Mouse (Mus musculus): ENCODE measurements at regions not wholly inside any gene's neighbourhood (a gene's known extent, or its start where the extent isn't known, plus 50 kb on each side); places are given as distances from the start of the nearest gene placed in this dataset.

DNA sequence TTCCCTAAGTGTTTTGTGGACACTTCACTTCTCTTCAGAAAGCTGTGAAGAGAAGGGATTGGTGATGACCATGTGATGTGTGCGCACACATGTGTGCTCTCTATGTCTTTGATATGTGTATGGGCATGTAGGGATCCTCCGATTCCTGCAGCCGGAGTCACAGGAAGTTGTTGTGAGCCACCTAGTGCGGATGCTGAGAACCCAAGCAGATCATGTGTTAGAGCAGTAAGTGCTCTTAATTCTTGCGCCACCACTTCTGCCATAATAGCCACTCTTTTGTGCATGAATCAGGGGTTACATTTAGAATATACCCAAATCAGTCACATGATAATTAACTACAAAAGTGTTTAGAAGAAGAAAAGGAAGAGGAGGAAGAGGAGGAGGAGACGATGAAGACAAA lies 170.7 kb downstream of the Tmem26 start:
- Histone ChIP-seq H3K9ac (no peak overlapping the region), H3K27ac (no peak overlapping the region), H3K9me3 (no peaks in the 10 kb centered on the region), H3K27me3 (replicated peaks) (no peaks in the 10 kb centered on the region), H3K4me1 (no peaks in the 10 kb centered on the region), H3K4me3 (no peak overlapping the region), H3K36me3 (no peaks in the 10 kb centered on the region), H3K4me2 (replicated peaks) (no peak overlapping the region)
- WGBS: 90% methylated on average over 6 of the region's 6 CpGs
- no peak for ATAC-seq (ENCODE audit: low FRiP score, low read depth)

DNA sequence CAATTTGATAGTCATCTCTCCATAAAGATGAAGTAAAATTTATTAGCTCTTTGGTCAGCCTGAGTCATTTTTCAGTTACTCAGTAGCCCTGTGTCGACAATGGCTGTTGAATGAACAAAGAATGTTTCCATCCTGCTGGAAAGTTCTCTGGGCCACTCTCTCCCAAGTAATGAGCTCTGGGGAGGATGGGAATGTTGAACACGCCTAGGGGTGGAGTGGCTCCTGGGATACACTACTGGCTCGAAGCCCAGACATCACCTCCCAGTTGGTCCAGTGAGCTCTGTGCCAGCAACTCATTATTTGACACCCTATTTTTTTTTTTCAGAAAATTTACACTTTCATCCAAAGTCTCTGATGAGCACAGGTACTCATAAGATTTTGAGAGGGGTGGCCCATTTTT lies 174.1 kb downstream of the Tmem26 start:
- no peak overlapping the region for H3K4me2 ChIP-seq (replicated peaks)
- WGBS: 81% methylated on average over 3 of the region's 3 CpGs

DNA sequence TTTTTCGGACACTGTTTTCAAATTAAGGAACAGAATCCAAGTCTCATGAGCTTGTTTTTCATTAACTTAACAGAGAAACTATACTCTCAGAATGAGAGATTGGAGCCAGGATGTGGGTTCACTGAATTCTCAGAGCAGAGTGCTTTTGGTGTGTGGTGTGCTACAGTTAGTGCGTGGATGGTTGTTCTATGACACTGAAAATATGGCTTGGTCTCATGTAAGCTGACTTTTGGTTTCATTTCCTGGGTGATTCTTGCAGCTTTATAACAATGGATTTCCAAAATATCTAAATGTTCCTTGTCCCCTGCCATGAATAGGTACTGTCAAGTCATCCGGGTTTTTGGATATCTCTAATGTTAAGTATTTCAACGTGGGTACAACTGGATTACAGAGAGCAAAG lies 177.7 kb downstream of the Tmem26 start:
- Histone ChIP-seq H3K9ac (no peak overlapping the region), H3K4me3 (no peak overlapping the region), H3K4me2 (replicated peaks) (no peak overlapping the region), H3K4me1 (no peaks in the 10 kb centered on the region), H3K36me3 (no peaks in the 10 kb centered on the region), H3K9me3 (no peaks in the 10 kb centered on the region), H3K27ac (no peak overlapping the region), H3K27me3 (replicated peaks) (no peaks in the 10 kb centered on the region)
- ATAC-seq (ENCODE audit: low FRiP score, low read depth): no peak
- WGBS: 81% methylated on average over 4 of the region's 4 CpGs

More for the DNA sequence above, 174.1 kb downstream of the Tmem26 start:
- Histone ChIP-seq H3K9me3 (no peaks in the 10 kb centered on the region), H3K4me1 (no peaks in the 10 kb centered on the region), H3K27me3 (replicated peaks) (no peaks in the 10 kb centered on the region), H3K9ac (no peak overlapping the region), H3K4me3 (no peak overlapping the region), H3K36me3 (no peaks in the 10 kb centered on the region), H3K27ac (no peak overlapping the region)
- no peak for ATAC-seq (ENCODE audit: low FRiP score, low read depth)

DNA sequence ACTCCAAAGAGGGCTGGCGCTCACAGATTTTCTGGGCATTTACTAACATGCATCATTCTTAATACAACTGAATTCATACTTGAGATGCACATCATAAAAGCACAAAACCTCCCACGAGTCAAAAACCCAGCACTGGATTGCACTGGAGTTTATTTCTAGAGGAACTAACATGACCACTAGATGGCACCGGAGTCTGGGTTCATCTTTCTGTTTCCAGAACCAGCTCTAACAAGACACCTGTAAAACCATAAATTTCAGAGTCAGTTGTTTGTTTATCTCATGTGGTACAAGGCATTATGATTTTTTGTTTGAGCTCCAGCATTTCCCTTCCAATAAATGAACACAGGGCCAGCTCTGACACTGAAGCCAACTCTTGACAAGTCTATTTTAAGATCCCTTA lies 179.2 kb downstream of the Tmem26 start:
- Histone ChIP-seq H3K9ac (no peak overlapping the region), H3K4me1 (no peaks in the 10 kb centered on the region), H3K9me3 (no peaks in the 10 kb centered on the region), H3K27ac (no peak overlapping the region), H3K4me3 (no peak overlapping the region), H3K27me3 (replicated peaks) (no peaks in the 10 kb centered on the region), H3K4me2 (replicated peaks) (no peak overlapping the region), H3K36me3 (no peaks in the 10 kb centered on the region)
- WGBS: 24% methylated on average over 3 of the region's 3 CpGs
- ATAC-seq (ENCODE audit: low FRiP score, low read depth): no peak

DNA sequence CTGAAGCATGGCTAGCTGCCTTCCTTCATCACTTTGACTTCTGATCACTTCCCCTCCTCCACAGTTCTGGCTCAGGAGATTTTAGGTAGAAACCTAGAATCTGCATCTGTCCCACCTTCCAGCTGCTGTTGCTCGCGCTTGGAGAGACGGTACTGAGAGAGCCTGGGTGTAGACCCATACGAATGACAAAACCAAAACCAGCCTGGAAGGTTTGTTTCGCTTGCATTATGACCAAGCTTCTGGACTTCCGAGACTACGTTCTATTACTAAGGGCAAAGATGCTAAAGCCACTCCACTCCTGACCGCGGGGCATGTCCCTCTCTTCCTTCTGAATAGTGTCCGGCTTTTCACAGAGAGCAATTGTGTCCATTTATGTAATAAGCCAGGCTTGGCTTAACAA lies 180.9 kb downstream of the Tmem26 start:
- H3K4me2 ChIP-seq (replicated peaks): no peak overlapping the region

DNA sequence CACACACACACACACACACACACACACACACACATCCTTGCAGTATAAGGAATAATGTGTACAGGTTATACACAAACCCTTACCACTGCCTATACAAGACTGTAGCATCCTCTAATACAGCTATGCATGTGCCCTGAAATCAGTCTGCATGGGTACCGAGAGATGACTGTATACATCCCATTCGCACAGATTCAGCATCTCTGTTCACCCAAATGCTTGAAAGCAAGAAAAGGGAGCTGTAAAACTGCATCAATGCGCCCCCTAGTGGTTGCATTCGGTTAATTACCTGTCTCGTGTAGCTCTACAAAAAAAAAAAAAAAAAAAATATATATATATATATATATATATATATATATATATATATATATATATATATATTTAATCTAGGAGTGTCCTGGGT lies 184.8 kb downstream of the Tmem26 start:
- ATAC-seq (ENCODE audit: low FRiP score, low read depth): no peak
- WGBS: 31% methylated on average over 5 of the region's 5 CpGs

More for the DNA sequence above, 180.9 kb downstream of the Tmem26 start:
- Histone ChIP-seq H3K9me3 (no peaks in the 10 kb centered on the region), H3K4me1 (no peaks in the 10 kb centered on the region), H3K27me3 (replicated peaks) (no peaks in the 10 kb centered on the region), H3K9ac (no peak overlapping the region), H3K4me3 (no peak overlapping the region), H3K27ac (no peak overlapping the region), H3K36me3 (no peaks in the 10 kb centered on the region)
- no peak for ATAC-seq (ENCODE audit: low FRiP score, low read depth)
- WGBS: 93% methylated on average over 10 of the region's 10 CpGs

DNA sequence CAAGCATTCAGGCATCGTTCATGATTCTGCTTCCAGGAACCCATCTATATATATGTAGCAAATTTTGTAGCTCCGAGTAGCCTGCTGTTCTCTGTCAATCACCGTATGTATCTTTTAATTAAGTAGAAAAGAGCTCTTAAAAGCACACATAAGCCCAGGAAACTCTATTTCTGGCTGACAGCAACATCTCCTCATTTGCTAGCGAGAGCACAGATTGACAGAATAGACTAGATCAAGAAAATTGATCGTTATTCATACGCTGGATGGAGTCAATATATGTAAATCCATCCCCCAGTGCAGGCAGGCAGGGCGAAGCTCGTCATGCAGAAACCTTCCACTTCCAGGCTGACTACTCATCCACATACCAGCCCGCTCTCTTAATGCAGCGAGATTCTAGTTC lies 185.6 kb downstream of the Tmem26 start:
- Histone ChIP-seq H3K4me2 (replicated peaks) (no peak overlapping the region), H3K9me3 (no peaks in the 10 kb centered on the region), H3K4me1 (no peaks in the 10 kb centered on the region), H3K27ac (no peak overlapping the region), H3K9ac (no peak overlapping the region), H3K36me3 (no peaks in the 10 kb centered on the region), H3K27me3 (replicated peaks) (no peaks in the 10 kb centered on the region), H3K4me3 (no peak overlapping the region)
- ATAC-seq (ENCODE audit: low FRiP score, low read depth): no peak
- WGBS: 69% methylated on average over 10 of the region's 10 CpGs

More for the DNA sequence above, 184.8 kb downstream of the Tmem26 start:
- Histone ChIP-seq H3K9me3 (no peaks in the 10 kb centered on the region), H3K27ac (no peak overlapping the region), H3K27me3 (replicated peaks) (no peaks in the 10 kb centered on the region), H3K9ac (no peak overlapping the region), H3K4me2 (replicated peaks) (no peak overlapping the region), H3K4me3 (no peak overlapping the region), H3K4me1 (no peaks in the 10 kb centered on the region), H3K36me3 (no peaks in the 10 kb centered on the region)

DNA sequence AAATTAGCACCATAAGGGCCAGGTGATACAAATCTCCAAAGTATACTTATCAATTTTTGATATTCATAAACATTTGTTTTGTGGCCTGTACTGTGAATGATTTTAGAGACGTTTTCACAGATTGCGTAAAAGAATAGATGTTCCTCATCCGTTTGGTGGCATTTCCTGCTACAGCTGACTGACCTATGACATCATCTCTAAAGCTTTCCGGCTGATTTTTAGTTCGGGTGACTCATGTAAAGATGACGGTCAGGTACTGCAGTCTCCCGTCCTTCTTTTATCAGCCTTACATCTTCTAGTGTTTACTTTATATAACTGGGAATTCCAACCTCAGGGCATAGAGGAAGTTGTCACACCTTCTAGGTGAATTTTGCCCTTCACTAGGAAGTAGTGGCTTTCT lies 192.7 kb downstream of the Tmem26 start:
- Histone ChIP-seq H3K9me3 (no peaks in the 10 kb centered on the region), H3K4me3 (no peak overlapping the region), H3K27ac (no peak overlapping the region), H3K9ac (no peak overlapping the region), H3K27me3 (replicated peaks) (no peaks in the 10 kb centered on the region), H3K36me3 (no peaks in the 10 kb centered on the region), H3K4me2 (replicated peaks) (no peak overlapping the region), H3K4me1 (no peaks in the 10 kb centered on the region)
- 92% methylated on average over 7 of the region's 7 CpGs for WGBS
- no peak for ATAC-seq (ENCODE audit: low FRiP score, low read depth)

DNA sequence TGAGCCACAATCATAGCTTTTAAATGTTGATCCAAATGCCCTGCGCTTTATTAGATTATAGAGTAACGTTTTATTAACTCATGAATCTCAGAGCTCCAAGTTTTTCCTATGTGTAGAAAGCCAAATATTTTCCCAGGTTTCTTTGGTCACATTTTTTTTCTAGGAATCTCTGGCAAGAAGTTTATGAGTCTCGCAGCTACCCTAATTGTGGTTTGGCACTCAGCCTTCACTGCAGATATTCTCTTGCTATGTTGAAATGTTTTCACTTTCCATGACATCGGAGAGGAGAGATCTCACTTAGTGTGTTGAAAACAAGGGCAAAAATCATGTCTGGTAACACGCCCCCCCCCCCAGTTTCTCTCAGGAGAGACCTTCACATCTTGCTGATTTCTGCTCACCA lies 212.4 kb downstream of the Tmem26 start:
- no peak overlapping the region for H3K4me2 ChIP-seq (replicated peaks)
- H3K4me1 ChIP-seq: no peaks in the 10 kb centered on the region
- no peaks in the 10 kb centered on the region for H3K9me3 ChIP-seq
- no peak for ATAC-seq (ENCODE audit: low FRiP score, low read depth)
- 84% methylated on average over 5 of the region's 5 CpGs for WGBS
- no peak overlapping the region for H3K9ac ChIP-seq
- H3K36me3 ChIP-seq: no peaks in the 10 kb centered on the region
- H3K27me3 ChIP-seq (replicated peaks): no peaks in the 10 kb centered on the region
- H3K4me3 ChIP-seq: no peak overlapping the region
- no peak overlapping the region for H3K27ac ChIP-seq

DNA sequence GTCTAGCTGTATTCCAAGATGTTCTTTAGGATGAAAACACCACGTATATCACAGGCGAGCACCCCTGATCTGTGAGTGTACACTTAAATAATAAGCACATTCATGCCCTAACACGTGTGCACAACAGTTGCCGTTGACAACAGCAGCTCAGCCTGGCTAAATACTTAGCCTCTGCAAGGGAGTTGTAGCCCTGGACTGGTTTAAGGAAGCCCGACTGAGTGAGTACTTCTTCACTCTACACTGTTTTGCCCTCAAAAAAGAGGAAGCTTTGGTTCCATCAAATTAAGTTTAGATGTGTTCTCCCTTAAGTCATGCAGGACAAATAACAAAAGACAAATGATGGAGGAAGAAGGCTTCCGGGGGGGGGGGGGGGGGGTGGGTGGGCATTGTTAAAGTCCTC lies 208.0 kb upstream of the Rhobtb1 start:
- Histone ChIP-seq H3K36me3 (no peaks in the 10 kb centered on the region), H3K4me2 (replicated peaks) (no peak overlapping the region), H3K9me3 (no peaks in the 10 kb centered on the region), H3K9ac (no peak overlapping the region), H3K27me3 (replicated peaks) (no peaks in the 10 kb centered on the region), H3K4me1 (no peaks in the 10 kb centered on the region), H3K4me3 (no peak overlapping the region), H3K27ac (no peak overlapping the region)
- 74% methylated on average over 6 of the region's 6 CpGs for WGBS
- ATAC-seq (ENCODE audit: low FRiP score, low read depth): no peak

DNA sequence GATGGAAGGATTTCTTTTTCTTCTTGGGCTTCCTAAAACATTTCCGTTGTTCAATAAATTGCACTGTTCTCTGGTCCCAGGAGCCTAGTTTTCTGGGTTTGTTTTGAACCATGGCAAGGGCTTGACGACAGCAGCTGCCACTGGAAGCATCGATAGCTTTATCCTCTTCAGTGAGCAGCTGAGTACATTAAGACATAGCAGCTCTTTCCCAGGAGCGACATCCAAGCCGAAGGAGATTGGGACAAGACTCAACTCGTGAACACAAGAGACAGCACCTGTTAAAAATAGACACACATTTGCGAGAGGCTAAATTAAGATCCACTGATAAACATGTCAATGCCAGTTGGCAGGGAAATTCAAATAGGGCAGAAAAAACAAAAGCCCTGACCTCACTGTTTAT lies 194.7 kb upstream of the Rhobtb1 start:
- Histone ChIP-seq H3K36me3 (no peaks in the 10 kb centered on the region), H3K27me3 (replicated peaks) (no peaks in the 10 kb centered on the region), H3K27ac (no peak overlapping the region), H3K4me1 (no peaks in the 10 kb centered on the region), H3K4me3 (no peak overlapping the region), H3K4me2 (replicated peaks) (no peak overlapping the region), H3K9me3 (no peaks in the 10 kb centered on the region), H3K9ac (no peak overlapping the region)
- no peak for ATAC-seq (ENCODE audit: low FRiP score, low read depth)
- 77% methylated on average over 7 of the region's 7 CpGs for WGBS

DNA sequence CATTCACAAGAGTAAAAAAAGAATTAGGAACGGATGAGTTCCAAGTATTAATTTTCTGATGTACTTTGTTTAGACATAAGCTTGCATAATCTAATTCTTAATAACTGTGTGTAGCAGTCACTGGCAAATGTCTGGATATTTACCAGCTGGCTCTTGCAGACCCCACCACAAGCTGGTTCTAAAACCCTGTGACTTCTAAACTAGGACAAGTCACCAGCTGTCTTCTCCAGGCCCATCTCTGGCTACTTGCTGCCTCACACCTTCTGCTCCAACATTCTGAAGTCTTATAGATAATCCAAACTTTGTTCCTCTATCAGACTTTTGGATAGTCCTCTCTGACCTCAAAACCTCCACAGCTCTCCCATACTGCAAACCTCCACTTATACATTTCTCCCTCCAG lies 189.9 kb upstream of the Rhobtb1 start:
- 84% methylated on average over 1 of the region's 1 CpGs for WGBS
- no peak for ATAC-seq (ENCODE audit: low FRiP score, low read depth)
- no peaks in the 10 kb centered on the region for H3K9me3 ChIP-seq

DNA sequence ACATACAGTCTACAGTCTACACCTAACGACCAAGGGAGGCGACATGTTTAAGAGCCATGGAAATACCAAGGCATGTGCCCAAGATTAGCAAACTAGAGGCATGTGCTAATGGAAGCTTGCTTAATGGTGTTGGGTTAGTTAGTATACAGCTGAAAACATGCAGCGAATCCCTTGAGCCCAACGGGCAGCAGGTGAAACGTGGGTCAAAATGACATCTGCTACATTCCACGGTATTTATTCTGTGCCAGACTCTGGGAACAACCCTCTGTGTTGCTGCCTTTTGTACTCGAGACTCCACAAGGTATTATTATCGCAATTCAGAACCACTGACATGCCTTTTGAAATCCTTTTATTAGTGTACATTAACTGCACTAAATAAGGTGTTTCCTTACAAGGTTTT lies 188.1 kb upstream of the Rhobtb1 start:
- H3K36me3 ChIP-seq: no peaks in the 10 kb centered on the region
- 84% methylated on average over 8 of the region's 8 CpGs for WGBS
- H3K27me3 ChIP-seq (replicated peaks): no peaks in the 10 kb centered on the region
- H3K4me1 ChIP-seq: peaks cover 3% of the 10 kb centered on the region; the same call in 1 of the 2 replicates
- no peak for ATAC-seq (ENCODE audit: low FRiP score, low read depth)
- H3K4me2 ChIP-seq (replicated peaks): no peak overlapping the region
- no peaks in the 10 kb centered on the region for H3K9me3 ChIP-seq
- H3K4me3 ChIP-seq: no peak overlapping the region
- H3K9ac ChIP-seq: no peak overlapping the region
- H3K27ac ChIP-seq: no peak overlapping the region

More for the DNA sequence above, 189.9 kb upstream of the Rhobtb1 start:
- no peak overlapping the region for H3K4me2 ChIP-seq (replicated peaks)
- H3K9ac ChIP-seq: no peak overlapping the region
- no peaks in the 10 kb centered on the region for H3K4me1 ChIP-seq
- no peaks in the 10 kb centered on the region for H3K36me3 ChIP-seq
- no peak overlapping the region for H3K4me3 ChIP-seq
- H3K27ac ChIP-seq: no peak overlapping the region
- H3K27me3 ChIP-seq (replicated peaks): no peaks in the 10 kb centered on the region
